Mouse (Mus musculus) liver, embryonic 14.5 days (tissue): ENCODE data around the gene Nup107. TPM values are rescaled to one million over a fixed set of nuclear protein-coding genes. Genes with fewer than 3 reads are reported as not detected.

Source experiments
- ATAC-seq: fragments of 200-750 bp; cut with Nextera tagmentation; 2 replicates; pipeline ENCODE4 v1.8.0; 2017; ENCODE audit warnings: moderate number of reproducible peaks, mild to moderate bottlenecking, moderate library complexity; ENCODE audit not compliant: insufficient read depth
- DNase-seq, 3 experiments: peaks; one replicate each; pipeline ENCODE4 v3.0.0-alpha.2; 2012 to 2013; ENCODE audit warnings: low read depth in 3 of 3, low spot score in 3 of 3
- H3K27ac ChIP-seq: fragments of 300-500 bp; sonication (generic); 2 replicates; pipeline ENCODE4 v1.5.1; 2014; ENCODE audit warnings: moderate library complexity, mild to moderate bottlenecking, control low read depth, inconsistent platforms
- H3K27me3 ChIP-seq: fragments of 300-500 bp; sonication (generic); 2 replicates; pipeline ENCODE4 v1.6.1; 2014; ENCODE audit warnings: mild to moderate bottlenecking, low read length, moderate library complexity; ENCODE audit not compliant: control insufficient read depth, insufficient read depth
- H3K36me3 ChIP-seq: fragments of 300-500 bp; sonication (generic); replicated peaks from 2 replicates; pipeline ENCODE4 v1.6.1; 2014; ENCODE audit warnings: low read depth; ENCODE audit not compliant: control insufficient read depth, insufficient read depth
- H3K4me1 ChIP-seq, 2 experiments: fragments of 200-500 bp in 1 of 2; fragments of 300-500 bp in 1 of 2; sonication (generic) in 1 of 2; replicated peaks; 2 replicates each; pipeline ENCODE4 v1.6.1; 2012 to 2014; ENCODE audit warnings: antibody characterized with exemption in 1 of 2, inconsistent platforms in 1 of 2, low read length in 1 of 2; ENCODE audit not compliant: control insufficient read depth in 2 of 2, insufficient read depth in 2 of 2
- H3K4me2 ChIP-seq: fragments of 300-500 bp; sonication (generic); 2 replicates; pipeline ENCODE4 v1.6.1; 2014; ENCODE audit warnings: low read depth, mild to moderate bottlenecking, control low read depth, moderate library complexity
- H3K4me3 ChIP-seq, 2 experiments: fragments of 200-500 bp in 1 of 2; fragments of 300-500 bp in 1 of 2; sonication (generic) in 1 of 2; 2 replicates each; pipeline ENCODE4 v1.5.1; 2012 to 2014; ENCODE audit warnings: low read depth in 2 of 2, low read length in 2 of 2, mild to moderate bottlenecking in 2 of 2, control low read depth in 1 of 2, inconsistent platforms in 1 of 2, moderate library complexity in 1 of 2; ENCODE audit not compliant: insufficient read depth in 1 of 2
- H3K9ac ChIP-seq: fragments of 300-500 bp; sonication (generic); replicated peaks from 2 replicates; pipeline ENCODE4 v1.6.1; 2014; ENCODE audit warnings: mild to moderate bottlenecking, control low read depth, moderate library complexity
- H3K9me3 ChIP-seq: fragments of 300-500 bp; sonication (generic); 2 replicates; pipeline ENCODE4 v1.6.1; 2016; ENCODE audit warnings: low read length, mixed read lengths; ENCODE audit not compliant: control insufficient read depth
- CTCF ChIP-seq: IDR thresholded peaks from 2 replicates; pipeline ENCODE4 v1.5.1; 2016; ENCODE audit warnings: antibody characterized with exemption, low read depth, control low read depth
- EP300 ChIP-seq: IDR thresholded peaks from 2 replicates; pipeline ENCODE4 v1.6.1; 2016; ENCODE audit warnings: antibody characterized with exemption, low read depth
- WGBS: fragments of 180-500 bp; shearing (Covaris S2); extraction: QIAGEN DNeasy Blood & Tissue Kit; methylation state at CpG from one replicate; pipeline ENCODE4 v1.1.7; 2014; ENCODE audit not compliant: insufficient replicate concordance; 5-methylcytosine and 5-hydroxymethylcytosine counted together
- polyA plus RNA-seq, 2 experiments: library from polyadenylated mRNA; depleted of rRNA in 1 of 2; stranded (reverse) in 1 of 2; unstranded in 1 of 2; fragments of >200 nt; fragmentation: Nextera tagmentation in 1 of 2; extraction: Ambion mirVana in 1 of 2; gene quantifications; 2 replicates each; pipeline versions ENCODE4 v1.2.1 to v1.2.3; 2012 to 2014

Gene Nup107
- polyA plus RNA-seq, 2 experiments = 28.8 to 45.0 TPM

DNA sequence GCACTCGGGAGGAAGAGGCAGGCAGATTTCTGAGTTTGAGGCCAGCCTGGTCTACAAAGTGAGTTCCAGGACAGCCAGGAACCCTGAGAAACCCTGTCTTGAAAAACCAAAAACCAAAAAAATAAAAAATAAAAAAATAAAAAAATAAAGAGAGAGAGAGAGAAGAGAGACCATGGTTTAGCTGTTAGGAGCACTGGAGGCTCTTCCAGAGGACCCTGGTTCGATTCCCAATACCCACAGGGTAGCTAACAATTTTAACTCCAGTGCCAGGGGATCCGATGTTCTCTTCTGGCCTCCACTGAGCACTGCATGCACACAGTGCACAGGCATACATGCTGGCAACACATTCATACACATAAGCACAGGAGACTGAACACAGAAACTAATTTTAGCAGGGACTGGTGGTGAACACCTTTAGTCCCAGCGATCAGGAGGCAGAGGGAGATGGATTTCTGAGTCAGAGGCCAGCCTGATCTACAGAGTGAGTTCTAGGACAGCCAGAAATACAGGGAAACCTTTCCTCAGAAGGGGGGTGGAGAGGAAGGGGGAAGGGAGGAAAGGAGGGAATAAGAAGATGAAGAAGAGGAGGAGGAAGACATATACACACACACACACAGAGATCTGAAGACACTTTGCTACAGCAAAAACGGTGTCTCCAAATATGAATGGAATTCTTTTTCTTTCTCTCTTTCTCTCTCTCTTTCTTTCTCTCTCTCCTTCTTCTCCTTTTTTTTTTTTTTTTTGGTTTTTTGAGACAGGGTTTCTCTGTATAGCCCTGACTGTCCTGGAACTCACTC is 39.5 kb downstream of the Nup107 start:
- Histone ChIP-seq H3K4me1 (no peaks in the 10 kb centered on the region; a peak in 1 of 4 replicates), H3K4me3 (no peak overlapping the region), H3K9ac (no peak overlapping the region), H3K9me3 (no peaks in the 10 kb centered on the region), H3K36me3 (peaks cover 38% of the 10 kb centered on the region), H3K27ac (no peak overlapping the region), H3K27me3 (no peaks in the 10 kb centered on the region), H3K4me2 (no peak overlapping the region)
- 93% methylated on average over 5 of the region's 5 CpGs for WGBS
- ATAC-seq (no peak), DNase-seq (no peak)
- TF ChIP-seq EP300 = no peak
- no peak for TF ChIP-seq CTCF

DNA sequence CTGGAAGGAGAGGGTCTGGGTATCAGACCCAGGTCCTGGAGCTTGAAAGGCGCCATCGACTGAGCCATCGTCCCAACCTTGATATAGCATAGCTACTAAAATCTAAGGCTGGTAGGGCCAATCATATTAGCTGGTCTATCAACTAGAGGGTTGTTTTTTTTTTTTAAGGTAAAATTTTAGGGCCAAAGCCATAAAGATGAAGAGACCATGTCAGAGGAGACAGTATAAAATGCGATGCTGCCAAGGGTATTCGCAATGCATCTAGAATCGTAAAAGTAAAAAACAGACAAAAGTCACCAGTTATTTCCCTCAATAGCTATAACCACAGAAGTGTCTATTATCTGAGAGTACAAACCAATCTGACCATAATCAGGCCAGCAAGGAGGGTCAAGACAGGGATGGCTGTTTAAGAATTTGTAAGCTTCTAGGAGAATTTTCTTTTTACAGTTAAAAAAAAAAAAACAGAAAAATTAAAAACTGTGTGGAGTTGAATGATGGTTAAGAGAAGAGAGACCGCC is 40.1 kb downstream of the Nup107 start:
- Histone ChIP-seq H3K4me2 (no peak overlapping the region), H3K9me3 (no peaks in the 10 kb centered on the region), H3K9ac (no peak overlapping the region), H3K4me3 (no peak overlapping the region), H3K36me3 (peaks cover 32% of the 10 kb centered on the region), H3K27ac (no peak overlapping the region), H3K4me1 (peaks cover 0 to 2% of the 10 kb centered on the region in 2 experiments; a peak in 1 of 4 replicates), H3K27me3 (no peaks in the 10 kb centered on the region)
- 91% methylated on average over 7 of the region's 7 CpGs for WGBS
- ATAC-seq (no peak), DNase-seq (no peak)
- no peak for TF ChIP-seq CTCF
- no peak for TF ChIP-seq EP300

DNA sequence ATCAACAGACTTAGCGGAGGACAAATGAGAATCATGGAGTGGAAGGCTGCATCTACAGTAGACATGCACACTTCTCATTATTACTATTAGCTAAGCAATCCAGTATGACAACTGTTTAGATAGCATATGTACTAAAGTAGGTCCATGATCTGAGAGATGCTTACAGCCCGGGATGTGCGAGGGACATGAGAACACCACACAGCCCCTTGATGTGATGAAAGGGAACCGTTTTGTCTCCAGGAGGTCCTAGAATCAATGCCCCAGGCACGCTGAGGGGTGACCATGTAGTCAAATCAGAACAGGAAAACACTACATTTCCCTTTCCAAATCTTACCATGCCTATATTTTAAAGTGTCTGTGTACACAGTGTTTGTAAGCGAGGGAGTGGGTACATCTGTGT is 40.8 kb downstream of the Nup107 start:
- TF ChIP-seq EP300 (no peak), CTCF (no peak)
- WGBS = 96% methylated on average over 6 of the region's 6 CpGs
- Histone ChIP-seq H3K9me3 (no peaks in the 10 kb centered on the region), H3K36me3 (peaks cover 25% of the 10 kb centered on the region), H3K27ac (no peak overlapping the region), H3K4me2 (no peak overlapping the region), H3K4me3 (no peak overlapping the region), H3K27me3 (no peaks in the 10 kb centered on the region), H3K4me1 (peaks cover under 1 to 2% of the 10 kb centered on the region in 2 experiments; a peak in 2 of 4 replicates), H3K9ac (no peak overlapping the region)
- ATAC-seq (no peak), DNase-seq (no peak)

DNA sequence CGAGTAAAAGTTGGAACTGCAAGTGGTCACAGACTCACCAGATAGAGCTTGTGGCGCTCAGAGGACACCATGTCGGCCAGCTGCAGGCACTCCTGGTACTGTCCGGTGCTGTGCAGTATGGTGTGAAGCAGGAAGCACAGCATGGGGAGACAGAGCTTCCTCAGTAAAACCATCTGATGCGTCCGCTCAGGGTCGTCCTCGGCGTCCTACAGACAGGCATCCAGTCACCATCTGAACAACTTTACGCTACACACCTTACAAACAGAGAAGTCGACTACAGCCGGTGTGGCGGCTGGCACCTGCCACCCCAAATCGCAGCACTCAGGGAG is 41.3 kb downstream of the Nup107 start:
- no peak for ATAC-seq
- peaks cover 22% of the 10 kb centered on the region for H3K36me3 ChIP-seq

DNA sequence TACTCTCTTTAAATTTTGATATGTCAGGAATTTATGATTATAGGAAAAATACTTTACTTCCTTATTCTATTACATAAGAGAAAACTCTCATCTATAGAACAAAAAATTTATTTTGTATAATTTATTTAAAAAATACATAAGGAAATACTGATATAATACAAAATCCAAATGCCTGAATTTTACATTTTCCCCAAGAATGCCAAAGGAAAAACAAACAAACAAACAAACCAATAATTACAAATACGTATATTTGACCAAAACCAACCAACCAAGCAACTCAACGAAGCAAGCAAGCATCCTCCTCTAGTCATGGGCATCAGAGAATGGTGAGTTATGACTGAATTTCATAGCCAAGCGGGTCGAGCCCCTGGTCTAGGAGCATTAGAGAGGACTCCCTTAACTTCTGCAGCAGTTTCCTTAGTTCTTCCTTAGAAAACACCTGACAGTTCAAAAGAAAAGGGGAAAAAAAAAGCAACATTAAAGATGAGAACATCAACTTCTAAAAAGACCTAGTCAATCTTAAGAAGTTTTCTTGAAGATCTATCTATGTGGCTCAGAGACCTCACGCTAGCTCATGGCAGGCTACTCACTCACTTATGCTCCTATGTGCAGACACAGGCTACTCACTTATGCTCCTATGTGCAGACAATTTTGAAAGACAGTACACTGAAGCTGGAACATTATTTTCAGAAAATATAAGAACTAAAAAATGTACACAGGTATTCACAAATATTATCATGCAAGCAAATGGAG is 41.8 kb downstream of the Nup107 start:
- Histone ChIP-seq H3K4me1 (peaks cover 2 to 3% of the 10 kb centered on the region in 2 experiments; a peak in 2 of 4 replicates), H3K27me3 (no peaks in the 10 kb centered on the region), H3K4me3 (no peak overlapping the region), H3K36me3 (peaks cover 19% of the 10 kb centered on the region), H3K9me3 (no peaks in the 10 kb centered on the region), H3K4me2 (no peak overlapping the region), H3K9ac (no peak overlapping the region), H3K27ac (no peak overlapping the region)
- TF ChIP-seq CTCF (no peak), EP300 (no peak)
- WGBS = 85% methylated on average over 5 of the region's 5 CpGs
- ATAC-seq (no peak), DNase-seq (no peak)

More for the DNA sequence above, 41.3 kb downstream of the Nup107 start:
- no peaks in the 10 kb centered on the region for H3K9me3 ChIP-seq
- H3K4me2 ChIP-seq = no peak overlapping the region
- no peak overlapping the region for H3K9ac ChIP-seq
- TF ChIP-seq CTCF (no peak), EP300 (no peak)
- WGBS = 86% methylated on average over 14 of the region's 14 CpGs
- H3K4me1 ChIP-seq = peaks cover 2 to 3% of the 10 kb centered on the region in 2 experiments; a peak in 2 of 4 replicates
- H3K27ac ChIP-seq = no peak overlapping the region
- no peaks in the 10 kb centered on the region for H3K27me3 ChIP-seq
- no peak overlapping the region for H3K4me3 ChIP-seq
- no peak for DNase-seq
